Mouse (Mus musculus) adrenal gland, adult 8-10 months (tissue): ENCODE data around the gene Fcrlb. TPM values are rescaled to one million over a fixed set of nuclear protein-coding genes. Genes with fewer than 3 reads are reported as not detected.

Experiments
- DNase-seq: peaks from one replicate; pipeline ENCODE4 v3.0.0; 2022
- total RNA-seq, 4 experiments: library from RNA; stranded (reverse); gene quantifications; 2 replicates each; pipeline ENCODE4 v1.2.4; 2022

The Fcrlb gene
- total RNA-seq, 4 experiments from 2014 or later = not detected

GRCm38 (mm10) chr1:170868107-170868904, 44.4 kb downstream of the Fcrlb start:
- DNase-seq = peak; percentile 63

- DNase-seq = peak; percentile 96
These were observed 45.0 kb downstream of the Fcrlb start, which contains the start of gene Atf6 for GRCm38 (mm10) chr1:170867691-170868105. TSS of gene Atf6 (minus strand) at chr1:170867771.

GRCm38 (mm10) chr1:170866992-170867690, 45.6 kb downstream of the Fcrlb start:
- peak; percentile 18 for DNase-seq

- no peak for DNase-seq
These were observed 47.3 kb downstream of the Fcrlb start for GRCm38 (mm10) chr1:170865406-170865805.

- DNase-seq = no peak
These were observed 48.0 kb downstream of the Fcrlb start for GRCm38 (mm10) chr1:170864754-170865153.

- no peak for DNase-seq
These were observed 48.5 kb downstream of the Fcrlb start for GRCm38 (mm10) chr1:170864234-170864633.

- DNase-seq = no peak
These were observed 49.7 kb downstream of the Fcrlb start for GRCm38 (mm10) chr1:170863033-170863432.

- DNase-seq = no peak
These were observed 50.4 kb downstream of the Fcrlb start for GRCm38 (mm10) chr1:170862435-170862717.

- no peak for DNase-seq
These were observed 50.9 kb downstream of the Fcrlb start for GRCm38 (mm10) chr1:170861671-170862434.

- no peak for DNase-seq
These were observed 53.9 kb downstream of the Fcrlb start for GRCm38 (mm10) chr1:170858872-170859271.

GRCm38 (mm10) chr1:170857369-170857768, 55.4 kb downstream of the Fcrlb start:
- DNase-seq = no peak

Other genes starting within 250 kb of the Fcrlb start
- 10 to 100 TPM; 39.7 to 46.8 (median 43.5) TPM for gene Atf6, start 45.2 kb downstream of the Fcrlb start, total RNA-seq
- 1 to 10 TPM; 1.0 to 2.7 (median 1.8) TPM for gene Gm26620, start 27.9 kb downstream of the Fcrlb start, total RNA-seq
- 10 to 100 TPM; 20.7 to 34.0 (median 24.7) TPM for gene Dusp12, start 27.4 kb downstream of the Fcrlb start, total RNA-seq
- gene Fcrla, start 14.6 kb upstream of the Fcrlb start, total RNA-seq = under 1 TPM; 0.21 to 0.81 (median 0.59) TPM
- gene Fcgr2b, start 63.6 kb upstream of the Fcrlb start, total RNA-seq = 10 to 100 TPM in 3 of 4 experiments, 1 to 10 TPM in 1; 6.4 to 15.5 (median 12.2) TPM
- 1 to 10 TPM; 4.1 to 7.5 (median 6.1) TPM for gene Fcgr4, start 106.0 kb upstream of the Fcrlb start, total RNA-seq
- 10 to 100 TPM; 11.4 to 29.7 (median 23.1) TPM for gene Fcgr3, start 152.0 kb upstream of the Fcrlb start, total RNA-seq
- gene Cfap126, start 201.0 kb upstream of the Fcrlb start, total RNA-seq = 1 to 10 TPM; 1.3 to 4.1 (median 3.1) TPM
- 100 to 1,000 TPM; 324 to 440 (median 382) TPM for gene Sdhc, start 237.7 kb upstream of the Fcrlb start, total RNA-seq
- 1 to 10 TPM in 2 of 4 experiments, under 1 TPM in 2; 0.43 to 1.4 (median 1.2) TPM for gene Mpz, start 237.8 kb upstream of the Fcrlb start, total RNA-seq